Mouse (Mus musculus): ENCODE measurements around the gene Olfr293. TPM values are rescaled to one million over a fixed set of nuclear protein-coding genes. Genes with fewer than 3 reads are reported as not detected.

The Olfr293 gene
- polyA plus RNA-seq (2015; fragmentation: Nextera tagmentation; extraction: Ambion mirVana) = not detected in 2 replicates

DNA sequence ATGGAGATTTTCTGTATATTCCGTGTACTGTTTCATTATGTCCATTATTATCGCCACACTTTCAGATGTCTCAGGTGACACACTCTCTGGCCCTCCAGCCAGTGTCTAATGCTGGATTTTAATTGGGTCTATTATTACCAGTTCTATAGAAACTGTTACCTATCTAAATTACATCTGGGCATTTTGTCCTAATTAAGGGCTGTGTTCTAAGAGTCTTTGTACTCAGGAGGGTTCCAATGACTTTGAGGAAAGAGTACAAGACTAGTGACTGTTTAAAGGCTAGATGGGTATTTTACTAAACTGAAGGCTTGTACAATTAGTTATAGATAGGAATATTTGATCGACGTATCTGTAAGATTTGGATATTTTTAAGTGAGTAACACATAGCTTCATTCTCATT is at the start of gene Olfr293:
Gene Olfr293, plus strand, starts transcription at position 301 of the 400 bp plus-strand sequence.
- H3K4me2 ChIP-seq (ENCODE audit: low read depth, low read length) = no peak within 1 kb of the TSS
- 96% methylated on average over 4 of the region's 4 CpGs for WGBS
- ATAC-seq = no peak
- no peaks in the 10 kb centered on the region for H3K36me3 ChIP-seq (ENCODE audit: control insufficient read depth, insufficient read depth, low read length)
- no peak within 1 kb of the TSS for H3K4me3 ChIP-seq (ENCODE audit: low read length)
- H3K9ac ChIP-seq (ENCODE audit: low read depth, low read length) = no peak within 1 kb of the TSS
- no peaks in the 10 kb centered on the region for H3K4me1 ChIP-seq (ENCODE audit: control insufficient read depth, insufficient read depth, low read length)
- no peaks in the 10 kb centered on the region for H3K9me3 ChIP-seq (ENCODE audit: control insufficient read depth, low read length)
- no peaks in the 10 kb centered on the region for H3K27me3 ChIP-seq (replicated peaks; ENCODE audit: control insufficient read depth, insufficient read depth, low read length)
- no peak within 1 kb of the TSS for H3K27ac ChIP-seq (ENCODE audit: low read length)

DNA sequence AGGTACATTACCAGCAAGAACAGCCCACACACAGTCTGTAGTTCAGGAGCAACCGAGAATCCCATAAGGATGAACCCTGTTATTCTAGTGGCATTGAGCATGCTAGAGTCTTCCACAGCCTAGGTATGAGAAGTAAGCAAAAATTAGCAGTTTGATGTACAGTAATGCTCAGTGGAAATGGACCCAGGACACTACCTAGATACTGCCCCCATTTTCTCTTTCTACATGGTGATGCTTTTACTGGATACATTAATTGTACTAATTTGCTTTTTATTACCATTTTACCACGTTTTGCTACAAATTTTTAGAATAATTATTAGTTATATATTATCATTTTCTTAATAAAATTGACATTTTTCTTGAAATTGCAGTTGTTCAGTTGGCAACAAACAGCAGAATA is 32.3 kb upstream of the Olfr293 start, which contains the start of gene Olfr294:
Gene Olfr294, minus strand, starts transcription at position 101 of the 400 bp plus-strand sequence.
- H3K4me1 ChIP-seq (ENCODE audit: control insufficient read depth, insufficient read depth, low read length) = no peaks in the 10 kb centered on the region
- H3K27ac ChIP-seq (ENCODE audit: low read length) = no peak within 1 kb of the TSS
- no peaks in the 10 kb centered on the region for H3K9me3 ChIP-seq (ENCODE audit: control insufficient read depth, low read length)
- no peak within 1 kb of the TSS for H3K9ac ChIP-seq (ENCODE audit: low read depth, low read length)
- no peaks in the 10 kb centered on the region for H3K27me3 ChIP-seq (replicated peaks; ENCODE audit: control insufficient read depth, insufficient read depth, low read length)
- ATAC-seq = no peak
- 54% methylated on average over 2 of the region's 2 CpGs for WGBS
- no peak within 1 kb of the TSS for H3K4me2 ChIP-seq (ENCODE audit: low read depth, low read length)
- H3K4me3 ChIP-seq (ENCODE audit: low read length) = no peak within 1 kb of the TSS
- H3K36me3 ChIP-seq (ENCODE audit: control insufficient read depth, insufficient read depth, low read length) = no peaks in the 10 kb centered on the region

DNA sequence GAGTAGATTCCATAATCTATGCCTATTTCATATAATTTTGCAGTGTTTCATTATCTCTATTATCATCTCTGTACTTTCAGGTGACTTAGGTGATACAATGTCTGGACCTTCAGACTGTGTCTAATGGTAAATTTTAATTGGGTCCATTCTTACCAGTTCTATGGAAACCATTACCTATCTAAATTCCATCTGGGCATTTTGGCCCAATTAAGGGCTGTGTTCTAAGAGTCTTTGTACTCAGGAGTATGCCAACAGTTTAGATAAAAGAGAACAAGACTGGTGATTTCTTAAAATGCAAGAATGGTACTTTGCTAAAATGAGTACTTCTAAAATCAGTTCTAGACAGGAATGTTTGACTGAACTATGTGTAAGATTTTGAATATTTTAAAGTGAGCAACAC is 39.2 kb downstream of the Olfr293 start, which contains the start of gene Olfr292:
Gene Olfr292, plus strand, starts transcription at position 301 of the 400 bp plus-strand sequence.
- no peaks in the 10 kb centered on the region for H3K4me1 ChIP-seq (ENCODE audit: control insufficient read depth, insufficient read depth, low read length)
- H3K36me3 ChIP-seq (ENCODE audit: control insufficient read depth, insufficient read depth, low read length) = no peaks in the 10 kb centered on the region
- ATAC-seq = no peak
- no peak within 1 kb of the TSS for H3K27ac ChIP-seq (ENCODE audit: low read length)
- H3K9ac ChIP-seq (ENCODE audit: low read depth, low read length) = no peak within 1 kb of the TSS
- H3K27me3 ChIP-seq (replicated peaks; ENCODE audit: control insufficient read depth, insufficient read depth, low read length) = no peaks in the 10 kb centered on the region
- no peaks in the 10 kb centered on the region for H3K9me3 ChIP-seq (ENCODE audit: control insufficient read depth, low read length)
- no peak within 1 kb of the TSS for H3K4me3 ChIP-seq (ENCODE audit: low read length)
- no peak within 1 kb of the TSS for H3K4me2 ChIP-seq (ENCODE audit: low read depth, low read length)

Other genes with a start within 250 kb of the Olfr293 start
- not detected in 2 replicates for gene Olfr301, start 245.2 kb upstream of the Olfr293 start, polyA plus RNA-seq (2015; fragmentation: Nextera tagmentation; extraction: Ambion mirVana)
- not detected in 2 replicates for gene Olfr299, start 189.1 kb upstream of the Olfr293 start, polyA plus RNA-seq (2015; fragmentation: Nextera tagmentation; extraction: Ambion mirVana)
- gene Olfr298, start 156.6 kb upstream of the Olfr293 start, polyA plus RNA-seq (2015; fragmentation: Nextera tagmentation; extraction: Ambion mirVana) = not detected in 2 replicates
- gene Olfr297, start 129.1 kb upstream of the Olfr293 start, polyA plus RNA-seq (2015; fragmentation: Nextera tagmentation; extraction: Ambion mirVana) = not detected in 2 replicates
- not detected in 2 replicates for gene Olfr295, start 65.2 kb upstream of the Olfr293 start, polyA plus RNA-seq (2015; fragmentation: Nextera tagmentation; extraction: Ambion mirVana)
- gene Olfr294, start 32.4 kb upstream of the Olfr293 start, polyA plus RNA-seq (2015; fragmentation: Nextera tagmentation; extraction: Ambion mirVana) = not detected in 2 replicates
- gene Olfr292, start 39.3 kb downstream of the Olfr293 start, polyA plus RNA-seq (2015; fragmentation: Nextera tagmentation; extraction: Ambion mirVana) = not detected in 2 replicates
- 0.06 TPM in 1 of 2 replicates, not detected in the other for gene Folh1, start 126.9 kb downstream of the Olfr293 start, polyA plus RNA-seq (2015; fragmentation: Nextera tagmentation; extraction: Ambion mirVana)
- gene Vmn2r77, start 146.0 kb downstream of the Olfr293 start, polyA plus RNA-seq (2015; fragmentation: Nextera tagmentation; extraction: Ambion mirVana) = not detected in 2 replicates

Measured in intestine, embryonic 16.5 days (tissue).